Mouse (Mus musculus): ENCODE measurements around the gene Actn4. TPM values are rescaled to one million over a fixed set of nuclear protein-coding genes. Genes with fewer than 3 reads are reported as not detected.
A peak's percentile ranks its signal among the peaks of the same experiment; 100 is the strongest.

Gene Actn4
- total RNA-seq, 1 experiment: 566 TPM

DNA sequence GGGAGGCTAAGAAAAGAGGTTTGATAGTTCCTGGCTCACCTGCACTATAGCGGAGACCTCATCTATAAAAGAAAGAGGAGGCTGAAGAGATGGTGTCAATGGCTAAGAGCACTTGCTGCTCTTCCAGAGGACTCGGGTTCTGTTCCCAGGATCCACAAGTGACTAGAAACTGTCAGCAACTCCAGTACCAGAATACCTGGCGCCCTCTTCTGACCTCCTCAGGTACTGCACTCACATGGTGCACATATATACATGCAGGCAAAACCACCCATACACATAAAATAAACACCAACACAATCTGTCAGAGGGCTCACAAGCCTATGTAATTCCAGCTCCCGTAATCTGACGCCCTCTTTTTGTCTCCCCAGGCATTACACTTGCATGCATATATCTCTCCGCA, 101.2 kb downstream of the Actn4 start:
- TF ChIP-seq ZC3H11A (IDR thresholded peaks at IDR 0.05; ENCODE audit: borderline replicate concordance, low read depth, low read length) (0 out of 2 replicates have a peak, but pooled peaks have one; percentile 27), MAFK (IDR thresholded peaks at IDR 0.05; ENCODE audit: insufficient read depth, low read depth, low read length) (no peak)
- Histone ChIP-seq H3K9ac (ENCODE audit: insufficient read depth, low read depth, low read length, poor library complexity, severe bottlenecking) (no peak overlapping the region), H3K36me3 (ENCODE audit: control insufficient read depth, insufficient read depth, low read length, poor library complexity, severe bottlenecking) (no peaks in the 10 kb centered on the region), H3K9me3 (ENCODE audit: control insufficient read depth, insufficient read depth, low read depth, low read length) (no peaks in the 10 kb centered on the region), H3K4me1 (ENCODE audit: control insufficient read depth in 2 of 2, insufficient read depth in 2 of 2, low read length in 2 of 2, poor library complexity in 1 of 2) (peaks cover 0 to 10% of the 10 kb centered on the region in 2 experiments; a peak in 1 of 4 replicates), H3K4me3 (ENCODE audit: insufficient read depth in 1 of 2, low read depth in 1 of 2, low read length in 2 of 2, poor library complexity in 1 of 2, severe bottlenecking in 1 of 2) (no peak overlapping the region), H3K27ac (ENCODE audit: insufficient read depth, low read depth, low read length, poor library complexity, severe bottlenecking) (no peak overlapping the region)
- DNase-seq (ENCODE audit: low read depth, low spot score): peak; percentile 51
- in situ Hi-C loops (cut with MboI; ENCODE audit: low sequenced_read_pairs in 2 of 2, unreplicated experiment in 2 of 2): no loop called here

DNA sequence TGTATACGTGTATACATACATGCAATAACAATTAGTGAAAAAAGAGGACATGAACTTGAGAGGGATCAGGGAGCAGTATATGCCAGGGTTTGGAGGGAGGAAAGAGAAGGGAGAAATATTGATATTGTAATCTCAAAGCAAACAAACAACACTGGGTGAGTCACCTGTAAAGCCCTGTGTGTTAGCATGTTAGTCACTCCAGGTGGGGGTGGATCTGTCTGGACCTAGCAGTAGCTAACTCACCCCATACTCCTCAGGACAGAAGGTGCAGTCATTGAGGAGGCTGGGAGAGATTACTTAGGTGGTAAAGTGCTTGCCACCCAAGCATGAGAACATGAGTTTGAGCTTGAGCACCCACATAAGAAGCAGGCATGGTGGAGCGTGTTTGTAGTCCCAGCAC, 102.2 kb downstream of the Actn4 start:
- H3K9me3 ChIP-seq (ENCODE audit: control insufficient read depth, insufficient read depth, low read depth, low read length): no peaks in the 10 kb centered on the region
- H3K4me3 ChIP-seq (ENCODE audit: insufficient read depth in 1 of 2, low read depth in 1 of 2, low read length in 2 of 2, poor library complexity in 1 of 2, severe bottlenecking in 1 of 2): no peak overlapping the region
- peaks cover 0 to 10% of the 10 kb centered on the region in 2 experiments; a peak in 1 of 4 replicates for H3K4me1 ChIP-seq (ENCODE audit: control insufficient read depth in 2 of 2, insufficient read depth in 2 of 2, low read length in 2 of 2, poor library complexity in 1 of 2)
- in situ Hi-C loops (cut with MboI; ENCODE audit: low sequenced_read_pairs in 2 of 2, unreplicated experiment in 2 of 2): no loop called here
- DNase-seq (ENCODE audit: low read depth, low spot score): no peak
- no peaks in the 10 kb centered on the region for H3K36me3 ChIP-seq (ENCODE audit: control insufficient read depth, insufficient read depth, low read length, poor library complexity, severe bottlenecking)
- no peak overlapping the region for H3K27ac ChIP-seq (ENCODE audit: insufficient read depth, low read depth, low read length, poor library complexity, severe bottlenecking)
- no peak overlapping the region for H3K9ac ChIP-seq (ENCODE audit: insufficient read depth, low read depth, low read length, poor library complexity, severe bottlenecking)
- TF ChIP-seq ZC3H11A (IDR thresholded peaks at IDR 0.05; ENCODE audit: borderline replicate concordance, low read depth, low read length) (no peak), MAFK (IDR thresholded peaks at IDR 0.05; ENCODE audit: insufficient read depth, low read depth, low read length) (no peak), ZNF384 (IDR thresholded peaks at IDR 0.05; ENCODE audit: low read depth, low read length) (no peak), CHD2 (IDR thresholded peaks at IDR 0.05; ENCODE audit: low read depth, low read length) (no peak), HCFC1 (IDR thresholded peaks at IDR 0.05; ENCODE audit: borderline replicate concordance, insufficient read depth, low read length) (no peak)

DNA sequence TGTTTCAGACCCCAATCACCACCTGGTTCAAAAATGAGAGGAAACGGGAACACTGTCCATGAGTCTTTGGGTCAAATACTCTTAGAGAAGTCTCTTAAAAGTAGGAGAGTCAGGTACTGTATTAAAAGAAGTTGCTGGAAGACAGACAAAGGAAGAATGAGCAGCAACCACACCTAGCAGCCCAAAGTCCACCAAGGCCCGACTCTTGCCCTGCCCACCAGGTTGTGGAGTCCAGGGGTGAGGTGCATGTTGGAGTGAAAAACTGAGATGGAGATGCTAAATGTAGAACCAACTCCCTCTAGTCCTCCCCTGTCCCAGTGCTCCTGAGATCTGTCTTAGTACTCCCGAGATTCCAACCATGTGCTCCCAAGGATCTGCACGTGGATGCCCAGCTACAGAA, 111.5 kb downstream of the Actn4 start:
- no peak for DNase-seq (ENCODE audit: low read depth, low spot score)
- in situ Hi-C loops (cut with MboI; ENCODE audit: low sequenced_read_pairs in 2 of 2, unreplicated experiment in 2 of 2): no loop called here
- no peaks in the 10 kb centered on the region for H3K36me3 ChIP-seq (ENCODE audit: control insufficient read depth, insufficient read depth, low read length, poor library complexity, severe bottlenecking)
- TF ChIP-seq HCFC1 (IDR thresholded peaks at IDR 0.05; ENCODE audit: borderline replicate concordance, insufficient read depth, low read length): no peak
- no peak for TF ChIP-seq ZC3H11A (IDR thresholded peaks at IDR 0.05; ENCODE audit: borderline replicate concordance, low read depth, low read length)
- TF ChIP-seq MAFK (IDR thresholded peaks at IDR 0.05; ENCODE audit: insufficient read depth, low read depth, low read length): no peak
- no peak for TF ChIP-seq CHD2 (IDR thresholded peaks at IDR 0.05; ENCODE audit: low read depth, low read length)
- no peak overlapping the region for H3K27ac ChIP-seq (ENCODE audit: insufficient read depth, low read depth, low read length, poor library complexity, severe bottlenecking)
- H3K9ac ChIP-seq (ENCODE audit: insufficient read depth, low read depth, low read length, poor library complexity, severe bottlenecking): no peak overlapping the region
- no peaks in the 10 kb centered on the region for H3K9me3 ChIP-seq (ENCODE audit: control insufficient read depth, insufficient read depth, low read depth, low read length)
- no peak overlapping the region for H3K4me3 ChIP-seq (ENCODE audit: insufficient read depth in 1 of 2, low read depth in 1 of 2, low read length in 2 of 2, poor library complexity in 1 of 2, severe bottlenecking in 1 of 2)
- H3K4me1 ChIP-seq (ENCODE audit: control insufficient read depth in 2 of 2, insufficient read depth in 2 of 2, low read length in 2 of 2, poor library complexity in 1 of 2): no peaks in the 10 kb centered on the region; a peak in 1 of 4 replicates

DNA sequence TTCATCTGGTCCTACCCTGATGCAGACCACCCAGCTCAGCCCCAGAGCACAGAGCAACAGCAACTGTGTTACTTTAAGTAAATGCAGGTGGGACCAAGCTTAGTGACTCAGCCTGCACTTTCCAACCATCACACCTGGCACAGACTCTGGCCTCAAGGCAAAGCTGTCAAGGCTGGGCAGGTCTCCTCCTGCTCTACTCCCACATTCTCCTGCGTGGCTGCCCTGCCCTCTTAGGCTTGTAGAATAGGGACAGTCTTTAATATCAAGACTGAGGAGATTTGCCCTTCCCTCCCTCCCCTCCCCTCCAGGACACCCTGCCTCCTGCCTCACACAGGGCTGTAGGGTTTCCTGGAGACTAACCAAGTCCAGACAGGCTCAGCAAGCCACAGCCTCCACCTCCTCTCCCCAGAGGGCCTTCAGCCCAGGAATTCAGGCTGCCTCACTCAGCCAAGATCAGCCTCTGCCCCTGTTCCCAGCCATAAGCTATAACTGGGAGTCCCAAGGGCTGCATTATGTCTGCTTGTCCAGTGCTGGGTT, 112.4 kb downstream of the Actn4 start:
- TF ChIP-seq MAFK (IDR thresholded peaks at IDR 0.05; ENCODE audit: insufficient read depth, low read depth, low read length) (no peak), CHD2 (IDR thresholded peaks at IDR 0.05; ENCODE audit: low read depth, low read length) (no peak), ZC3H11A (IDR thresholded peaks at IDR 0.05; ENCODE audit: borderline replicate concordance, low read depth, low read length) (no peak), HCFC1 (IDR thresholded peaks at IDR 0.05; ENCODE audit: borderline replicate concordance, insufficient read depth, low read length) (no peak), ZNF384 (IDR thresholded peaks at IDR 0.05; ENCODE audit: low read depth, low read length) (no peak)
- H3K27ac ChIP-seq (ENCODE audit: insufficient read depth, low read depth, low read length, poor library complexity, severe bottlenecking): no peak overlapping the region
- H3K9me3 ChIP-seq (ENCODE audit: control insufficient read depth, insufficient read depth, low read depth, low read length): no peaks in the 10 kb centered on the region
- no peaks in the 10 kb centered on the region for H3K36me3 ChIP-seq (ENCODE audit: control insufficient read depth, insufficient read depth, low read length, poor library complexity, severe bottlenecking)
- no peaks in the 10 kb centered on the region; a peak in 1 of 4 replicates for H3K4me1 ChIP-seq (ENCODE audit: control insufficient read depth in 2 of 2, insufficient read depth in 2 of 2, low read length in 2 of 2, poor library complexity in 1 of 2)
- H3K4me3 ChIP-seq (ENCODE audit: insufficient read depth in 1 of 2, low read depth in 1 of 2, low read length in 2 of 2, poor library complexity in 1 of 2, severe bottlenecking in 1 of 2): no peak overlapping the region
- in situ Hi-C loops (cut with MboI; ENCODE audit: low sequenced_read_pairs in 2 of 2, unreplicated experiment in 2 of 2): no loop called here
- DNase-seq (ENCODE audit: low read depth, low spot score): no peak
- no peak overlapping the region for H3K9ac ChIP-seq (ENCODE audit: insufficient read depth, low read depth, low read length, poor library complexity, severe bottlenecking)

DNA sequence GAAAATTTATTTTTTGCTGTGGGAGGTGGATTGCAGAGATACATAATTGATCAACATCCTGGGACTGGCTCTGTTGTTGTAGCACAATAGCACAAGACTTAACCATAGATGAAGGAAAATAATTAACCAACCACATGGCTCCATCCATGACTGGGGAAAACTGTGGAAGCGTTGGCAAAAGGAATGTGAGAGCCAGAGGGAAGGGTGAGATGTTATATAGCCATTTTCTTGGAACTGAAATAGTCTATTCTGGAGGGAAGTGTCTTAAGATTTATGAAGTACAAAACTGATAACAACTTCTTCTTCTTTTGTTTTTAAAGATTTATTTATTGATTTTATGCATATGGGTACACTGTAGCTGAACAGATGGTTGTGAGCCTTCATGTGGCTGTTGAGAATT, 114.9 kb downstream of the Actn4 start:
- no peak overlapping the region for H3K4me3 ChIP-seq (ENCODE audit: insufficient read depth in 1 of 2, low read depth in 1 of 2, low read length in 2 of 2, poor library complexity in 1 of 2, severe bottlenecking in 1 of 2)
- H3K27ac ChIP-seq (ENCODE audit: insufficient read depth, low read depth, low read length, poor library complexity, severe bottlenecking): no peak overlapping the region
- H3K36me3 ChIP-seq (ENCODE audit: control insufficient read depth, insufficient read depth, low read length, poor library complexity, severe bottlenecking): no peaks in the 10 kb centered on the region
- H3K9ac ChIP-seq (ENCODE audit: insufficient read depth, low read depth, low read length, poor library complexity, severe bottlenecking): no peak overlapping the region
- DNase-seq (ENCODE audit: low read depth, low spot score): no peak
- H3K4me1 ChIP-seq (ENCODE audit: control insufficient read depth in 2 of 2, insufficient read depth in 2 of 2, low read length in 2 of 2, poor library complexity in 1 of 2): no peaks in the 10 kb centered on the region; a peak in 1 of 4 replicates
- in situ Hi-C loops (cut with MboI; ENCODE audit: low sequenced_read_pairs in 2 of 2, unreplicated experiment in 2 of 2): no loop called here
- H3K9me3 ChIP-seq (ENCODE audit: control insufficient read depth, insufficient read depth, low read depth, low read length): no peaks in the 10 kb centered on the region
- no peak for TF ChIP-seq MAFK (IDR thresholded peaks at IDR 0.05; ENCODE audit: insufficient read depth, low read depth, low read length)
- no peak for TF ChIP-seq HCFC1 (IDR thresholded peaks at IDR 0.05; ENCODE audit: borderline replicate concordance, insufficient read depth, low read length)
- TF ChIP-seq ZNF384 (IDR thresholded peaks at IDR 0.05; ENCODE audit: low read depth, low read length): no peak
- TF ChIP-seq ZC3H11A (IDR thresholded peaks at IDR 0.05; ENCODE audit: borderline replicate concordance, low read depth, low read length): no peak
- no peak for TF ChIP-seq CHD2 (IDR thresholded peaks at IDR 0.05; ENCODE audit: low read depth, low read length)

Other genes starting within 250 kb of the Actn4 start
- gene Fbxo17, start 245.5 kb downstream of the Actn4 start, total RNA-seq (2012; rRNA removed): 5.9 and 6.6 TPM in 2 replicates
- 102 and 105 TPM in 2 replicates for gene Mrps12, start 220.5 kb downstream of the Actn4 start, total RNA-seq (2012; rRNA removed)
- gene Sars2, start 220.3 kb downstream of the Actn4 start, total RNA-seq (2012; rRNA removed): 25.2 and 27.9 TPM in 2 replicates
- not detected in 2 replicates for gene Ccer2, start 206.2 kb downstream of the Actn4 start, total RNA-seq (2012; rRNA removed)
- gene Sirt2, start 195.6 kb downstream of the Actn4 start, total RNA-seq (2012; rRNA removed): 11.7 and 14.8 TPM in 2 replicates
- 17.7 and 20.1 TPM in 2 replicates for gene Nfkbib, start 194.8 kb downstream of the Actn4 start, total RNA-seq (2012; rRNA removed)
- gene Rinl, start 173.4 kb downstream of the Actn4 start, total RNA-seq (2012; rRNA removed): 17.2 and 18.9 TPM in 2 replicates
- gene Hnrnpl, start 153.8 kb downstream of the Actn4 start, total RNA-seq (2012; rRNA removed): 464 and 530 TPM in 2 replicates
- 64.1 and 75.6 TPM in 2 replicates for gene Ech1, start 137.1 kb downstream of the Actn4 start, total RNA-seq (2012; rRNA removed)
- 5.5 and 9.6 TPM in 2 replicates for gene Lgals4, start 128.5 kb downstream of the Actn4 start, total RNA-seq (2012; rRNA removed)
- 0.42 and 0.89 TPM in 2 replicates for gene Lgals7, start 98.5 kb downstream of the Actn4 start, total RNA-seq (2012; rRNA removed)
- 2.0 and 2.1 TPM in 2 replicates for gene Capn12, start 80.9 kb downstream of the Actn4 start, total RNA-seq (2012; rRNA removed)
- 474 and 500 TPM in 2 replicates for gene Eif3k, start 19.5 kb upstream of the Actn4 start, total RNA-seq (2012; rRNA removed)
- gene Map4k1, start 19.7 kb upstream of the Actn4 start, total RNA-seq (2012; rRNA removed): 14.8 and 15.6 TPM in 2 replicates
- 5.1 and 8.5 TPM in 2 replicates for gene Ryr1, start 162.8 kb upstream of the Actn4 start, total RNA-seq (2012; rRNA removed)
- 5.6 and 5.9 TPM in 2 replicates for gene Rasgrp4, start 172.5 kb upstream of the Actn4 start, total RNA-seq (2012; rRNA removed)
- 20.8 and 42.5 TPM in 2 replicates for gene Fam98c, start 193.9 kb upstream of the Actn4 start, total RNA-seq (2012; rRNA removed)
- gene Ggn, start 207.9 kb upstream of the Actn4 start, total RNA-seq (2012; rRNA removed): 0.67 and 1.2 TPM in 2 replicates
- 5.1 and 6.2 TPM in 2 replicates for gene Spred3, start 208.1 kb upstream of the Actn4 start, total RNA-seq (2012; rRNA removed)
- 209 and 211 TPM in 2 replicates for gene Psmd8, start 218.4 kb upstream of the Actn4 start, total RNA-seq (2012; rRNA removed)